Mouse (Mus musculus) bone marrow, adult 2 months (tissue): Measurements from ENCODE around the gene Phf23.

ENCODE experiments used
- CTCF ChIP-seq: fragments of 200-500 bp; IDR thresholded peaks from 2 replicates; pipeline ENCODE4 v1.5.1; 2011; ENCODE audit warnings: low read length, control low read depth; ENCODE audit not compliant: control insufficient read depth, insufficient read depth
- POLR2A ChIP-seq: fragments of 200-500 bp; IDR thresholded peaks from 2 replicates; pipeline ENCODE4 v1.6.1; 2011; ENCODE audit warnings: low read depth, mild to moderate bottlenecking, control low read depth, low read length, borderline replicate concordance; ENCODE audit not compliant: control insufficient read depth

DNA sequence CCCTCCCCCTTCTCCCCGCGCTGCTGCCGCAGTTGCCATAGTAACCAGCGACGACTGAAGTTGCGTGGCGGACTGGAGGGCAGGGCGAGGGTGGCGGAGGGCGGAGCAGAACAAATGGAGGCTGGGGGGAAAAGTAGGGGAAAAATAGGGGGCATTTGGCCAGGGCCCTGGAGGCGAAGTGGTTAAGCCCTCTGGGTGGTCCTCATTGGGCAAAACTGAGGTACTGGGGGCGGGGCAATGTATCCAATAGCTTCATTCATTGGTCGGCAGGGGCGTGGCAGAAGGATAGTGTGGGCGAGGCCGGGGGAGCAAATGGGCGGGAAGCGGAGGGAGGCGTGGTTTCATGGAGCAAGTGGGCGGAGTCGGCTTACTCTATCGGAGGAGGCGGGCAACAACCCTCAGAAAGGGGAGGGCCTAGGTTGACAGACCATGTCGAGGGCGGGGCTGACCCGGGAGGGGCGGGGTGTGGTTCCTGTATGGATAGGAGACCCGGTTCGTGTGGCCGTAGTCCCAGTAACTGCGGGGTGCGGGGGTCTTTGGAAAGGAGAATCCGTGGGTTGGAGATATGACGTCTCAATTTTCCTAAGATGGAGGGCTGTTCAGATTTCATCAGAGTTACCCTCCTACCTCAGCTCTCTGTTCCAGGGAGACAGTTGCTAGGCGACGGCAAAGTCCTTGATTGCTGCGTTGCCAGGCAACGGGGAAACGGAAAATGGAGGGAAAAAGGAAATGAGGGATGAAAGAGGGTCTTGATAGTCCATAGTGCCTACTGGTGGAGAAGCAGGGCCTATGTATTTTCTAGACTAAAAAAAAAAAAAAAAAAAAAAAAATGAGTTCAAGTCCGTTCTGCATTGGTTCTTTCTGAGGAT lies 25.9 kb downstream of the Phf23 start:
- TF ChIP-seq CTCF (no peak), POLR2A (no peak; the same call in 1 of the 2 replicates)
